Mouse (Mus musculus) T-helper 2 cell (primary cell): ENCODE results near the gene Cd2bp2.

Source experiments
- in situ Hi-C: fragments of 300-600 bp; cut with MboI, MseI; formaldehyde crosslinking; loops from one replicate; pipeline ENCODE4 v1.15.1; 2025; ENCODE audit warnings: high pct_unique_total_duplicates

The Cd2bp2 gene

DNA sequence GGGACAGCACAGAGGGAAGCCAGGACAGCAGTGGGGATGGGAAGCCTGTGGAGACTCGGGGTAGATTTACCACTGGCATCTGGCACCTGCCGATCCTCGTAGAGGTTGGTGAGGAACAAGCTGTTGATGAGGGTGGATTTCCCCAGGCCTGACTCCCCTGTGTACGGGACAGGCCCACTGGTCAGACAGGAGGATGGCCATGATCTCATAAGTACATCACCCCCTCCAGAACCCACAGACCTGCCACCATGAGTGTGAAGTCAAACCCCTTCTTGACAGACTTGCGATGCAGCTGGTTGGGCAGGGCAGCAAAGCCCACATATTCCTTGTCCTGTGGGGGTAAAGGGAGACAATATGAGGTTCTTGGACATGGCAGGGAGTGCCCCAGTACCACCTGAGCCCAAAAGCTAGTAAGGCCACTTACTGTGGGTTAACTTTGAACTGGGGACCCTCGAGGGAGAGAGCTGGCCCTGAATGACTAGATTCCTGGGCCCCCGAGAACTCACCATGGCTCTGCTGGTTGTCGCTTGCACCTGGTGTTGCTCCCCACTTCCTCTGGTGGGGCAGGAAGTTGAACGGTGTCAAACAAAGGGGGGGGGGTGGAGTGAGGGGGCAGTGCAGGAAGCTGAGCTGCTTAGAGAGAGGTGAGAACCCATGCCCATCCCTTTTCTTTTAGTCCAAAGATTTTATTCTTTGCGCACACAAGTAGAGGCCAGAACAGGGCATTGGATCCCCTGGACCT is 22.2 kb upstream of the Cd2bp2 start:
- in situ Hi-C loops, result no loop called here

DNA sequence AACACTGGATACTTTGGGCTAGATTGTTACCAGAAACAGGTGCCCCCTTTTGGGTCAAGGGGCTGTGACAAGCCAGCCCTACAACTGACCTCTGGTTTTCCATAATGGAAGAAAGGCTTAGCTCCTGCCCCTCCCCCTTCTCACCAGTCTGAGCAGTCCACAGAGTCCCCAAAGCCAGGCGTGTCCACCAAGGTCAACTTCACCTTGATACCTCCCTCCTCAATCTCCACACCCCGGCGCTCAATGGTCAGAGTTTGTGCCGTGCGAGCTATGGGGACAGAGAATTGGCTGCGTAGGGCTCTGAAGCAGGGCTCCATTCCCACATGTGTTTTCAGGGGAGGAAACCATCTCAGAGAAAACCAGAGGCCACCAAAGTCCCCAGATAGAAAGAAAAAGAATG is 21.6 kb upstream of the Cd2bp2 start:
- in situ Hi-C loops, result no loop called here

DNA sequence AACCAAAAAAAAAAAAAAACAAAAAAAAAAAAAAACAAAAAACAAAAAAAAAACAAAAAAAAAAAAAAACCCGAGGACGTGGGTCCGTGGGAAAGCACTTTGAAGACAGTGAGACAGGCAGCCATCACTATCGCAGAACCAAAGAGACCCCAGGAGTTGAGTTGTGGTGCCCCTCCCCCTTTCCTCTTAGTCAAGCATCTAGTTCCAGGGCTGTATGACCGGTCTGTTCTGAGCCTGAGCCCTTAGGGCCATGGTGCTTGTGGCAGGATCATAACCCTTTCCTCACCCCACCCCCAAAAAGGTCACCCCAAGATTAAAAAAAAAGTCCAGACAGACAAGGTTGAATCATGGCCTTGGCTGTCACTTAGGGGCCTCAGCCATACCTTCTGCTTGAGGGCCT is 20.5 kb upstream of the Cd2bp2 start:
- in situ Hi-C loops, result no loop called here

DNA sequence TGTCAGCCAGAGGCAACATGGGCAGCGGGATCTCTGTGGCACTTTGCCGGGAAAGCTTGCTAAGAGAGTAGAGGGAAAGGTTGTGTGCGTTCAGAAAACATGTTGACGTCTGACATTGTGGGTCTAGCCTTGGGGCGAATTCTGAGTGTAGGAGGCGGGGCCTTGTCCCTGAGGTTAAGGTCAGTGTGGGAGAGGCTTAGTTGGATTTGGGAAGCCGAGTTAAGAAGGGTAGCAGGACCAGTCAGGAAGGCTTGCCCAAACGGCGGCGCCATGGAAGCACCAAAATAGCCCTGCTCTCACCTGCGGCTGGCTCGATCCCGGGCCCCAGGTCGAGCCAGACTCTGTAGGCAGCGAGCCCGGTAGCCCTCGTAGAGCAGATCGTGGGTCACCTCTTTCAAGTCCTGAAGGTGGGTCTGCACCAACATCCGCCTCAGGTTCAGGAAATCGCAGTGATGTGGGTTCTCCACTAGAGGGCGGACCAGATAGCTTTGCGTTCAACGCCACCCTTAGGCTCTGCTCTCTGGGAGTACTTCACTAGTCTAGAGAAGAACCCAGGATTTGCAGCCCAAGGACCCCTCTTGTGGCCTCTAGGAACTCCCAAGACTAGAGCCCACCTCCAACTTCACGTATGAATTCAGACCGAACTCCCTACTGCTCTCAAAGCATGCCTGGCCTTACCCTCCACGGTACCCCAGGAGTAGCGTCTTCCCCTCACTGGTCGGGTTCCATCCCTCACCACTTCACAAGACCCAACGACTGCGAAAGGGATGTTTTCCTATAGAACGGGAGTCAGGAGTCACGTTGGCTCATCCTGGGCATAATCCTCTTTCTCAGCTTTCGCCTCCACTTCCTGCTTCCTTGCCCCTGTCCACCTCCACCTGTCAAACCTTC is 19.4 kb upstream of the Cd2bp2 start:
- in situ Hi-C loops, result no loop called here

DNA sequence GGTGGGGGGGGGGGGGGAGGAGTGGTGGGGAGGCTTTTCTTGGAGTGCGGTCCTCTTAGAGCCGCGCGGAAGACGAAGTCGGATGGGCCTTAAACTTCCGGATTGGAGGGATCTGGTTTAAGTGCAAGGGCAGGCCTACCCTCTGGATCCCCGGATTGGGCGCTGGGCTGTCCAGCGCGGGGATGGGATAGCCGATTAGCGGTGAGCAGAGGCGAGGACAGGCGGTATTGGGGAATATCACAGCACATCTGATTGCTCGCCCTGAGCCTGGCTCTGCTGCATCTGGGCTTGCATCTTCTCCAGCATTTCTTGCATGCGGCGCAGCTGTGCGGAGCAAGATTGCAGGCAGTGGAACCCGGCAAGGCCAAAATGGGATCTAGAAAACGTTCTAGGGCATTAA is 18.7 kb upstream of the Cd2bp2 start:
- in situ Hi-C loops, result no loop called here

DNA sequence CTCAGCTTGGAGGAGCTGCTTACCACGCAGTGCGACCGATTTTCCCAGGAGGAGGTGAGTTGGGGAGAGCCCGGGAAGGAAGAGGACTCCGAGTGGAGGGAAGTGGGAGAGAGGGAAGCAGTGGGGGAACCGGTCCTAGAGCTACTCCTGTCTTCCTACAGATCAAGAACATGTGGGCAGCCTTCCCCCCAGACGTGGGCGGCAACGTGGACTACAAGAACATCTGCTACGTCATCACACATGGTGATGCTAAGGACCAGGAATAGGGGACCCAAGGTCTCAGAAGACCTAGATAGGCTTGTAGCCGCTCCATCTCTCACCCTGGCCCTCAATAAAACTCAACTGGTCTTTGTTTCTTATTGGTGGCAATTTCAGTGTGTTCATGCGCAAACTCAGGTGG is 18.1 kb upstream of the Cd2bp2 start:
- in situ Hi-C loops, result no loop called here

DNA sequence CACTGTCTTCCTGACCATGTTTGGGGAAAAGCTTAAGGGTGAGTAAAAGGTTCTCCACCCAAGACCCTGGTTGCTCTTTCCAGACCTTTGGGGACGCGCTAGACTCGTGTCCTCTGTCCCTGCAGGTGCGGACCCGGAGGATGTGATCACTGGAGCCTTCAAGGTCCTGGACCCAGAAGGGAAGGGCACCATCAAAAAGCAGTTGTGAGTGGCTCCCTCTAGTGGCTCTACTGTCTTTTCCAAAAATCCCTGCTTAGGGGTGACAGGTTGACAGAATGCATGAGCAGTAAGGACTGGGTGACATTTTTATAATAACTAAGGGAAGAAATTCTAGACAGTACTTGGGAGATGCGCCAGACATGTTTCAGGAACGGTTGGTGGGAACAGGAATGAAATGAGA is 17.6 kb upstream of the Cd2bp2 start:
- in situ Hi-C loops, result no loop called here

DNA sequence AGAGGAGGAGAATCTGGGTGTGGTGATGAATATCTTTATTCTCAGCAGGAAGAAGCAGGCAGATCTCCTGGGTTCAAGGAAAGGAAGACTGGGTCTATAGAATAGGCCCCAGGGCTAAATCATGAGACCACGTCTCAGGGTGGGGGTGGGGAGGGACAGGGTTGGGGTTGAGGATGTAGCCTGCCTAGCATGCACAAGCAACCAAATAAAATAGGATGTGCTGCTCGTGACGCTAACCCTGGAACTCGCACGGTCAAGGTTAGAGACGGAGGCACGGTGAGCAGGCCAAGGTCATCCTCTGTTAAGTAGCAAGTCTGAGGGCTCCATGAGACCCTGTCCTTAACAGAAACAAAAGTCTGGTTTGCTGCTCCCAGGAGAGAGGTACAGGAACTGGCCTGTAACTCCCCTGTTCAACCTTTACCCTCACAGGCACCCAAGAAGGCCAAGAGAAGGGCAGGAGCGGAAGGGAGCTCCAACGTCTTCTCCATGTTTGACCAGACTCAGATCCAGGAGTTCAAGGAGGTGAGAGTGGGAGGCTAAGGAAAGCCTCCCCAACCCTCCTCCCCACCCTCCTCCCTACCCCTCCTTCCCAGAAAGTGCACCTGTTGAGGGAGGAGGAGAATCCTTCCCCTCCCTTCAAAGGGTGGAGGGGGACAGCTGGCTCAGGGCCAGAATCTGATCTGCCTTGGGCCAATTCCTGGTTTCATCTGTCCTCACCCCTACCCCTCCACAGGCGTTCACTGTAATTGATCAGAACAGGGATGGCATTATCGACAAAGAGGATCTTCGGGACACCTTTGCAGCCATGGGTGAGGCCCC is 16.8 kb upstream of the Cd2bp2 start:
- in situ Hi-C loops, result no loop called here

DNA sequence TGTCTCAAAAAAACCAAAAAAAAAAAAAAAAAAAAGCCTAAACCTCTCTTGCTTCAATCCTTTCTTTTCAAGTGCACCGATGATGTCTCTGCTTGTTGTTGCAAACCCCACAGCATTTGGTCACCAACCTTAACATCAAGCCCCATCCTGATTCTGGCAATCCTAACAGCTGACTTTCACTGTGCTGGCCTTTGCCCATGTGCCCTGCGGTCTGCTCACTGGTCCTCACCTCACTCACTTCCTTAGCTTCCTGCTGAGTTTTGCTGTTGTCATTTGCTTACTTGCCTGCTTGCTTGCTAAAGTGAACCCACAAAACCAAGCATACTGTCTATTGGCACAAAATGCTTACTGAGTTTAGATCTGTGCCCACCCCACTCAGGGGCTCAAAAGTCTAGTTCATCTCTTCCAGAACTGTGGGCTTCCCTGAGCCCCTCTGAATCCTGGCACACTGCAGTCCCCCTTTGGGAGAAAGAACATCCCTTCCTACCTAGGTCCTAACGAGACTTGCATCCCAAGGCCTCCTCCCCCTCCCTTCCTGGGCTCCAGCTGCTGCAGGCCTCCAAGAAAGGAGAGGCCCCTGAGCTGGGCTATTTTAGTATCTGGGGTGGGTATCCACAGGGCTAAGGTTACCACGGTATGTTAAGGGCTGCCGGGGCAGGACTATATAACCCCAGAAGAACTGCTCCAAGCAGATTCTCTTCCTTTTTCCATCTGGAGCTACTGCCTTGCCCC is 15.3 kb upstream of the Cd2bp2 start:
- in situ Hi-C loops, result no loop called here

DNA sequence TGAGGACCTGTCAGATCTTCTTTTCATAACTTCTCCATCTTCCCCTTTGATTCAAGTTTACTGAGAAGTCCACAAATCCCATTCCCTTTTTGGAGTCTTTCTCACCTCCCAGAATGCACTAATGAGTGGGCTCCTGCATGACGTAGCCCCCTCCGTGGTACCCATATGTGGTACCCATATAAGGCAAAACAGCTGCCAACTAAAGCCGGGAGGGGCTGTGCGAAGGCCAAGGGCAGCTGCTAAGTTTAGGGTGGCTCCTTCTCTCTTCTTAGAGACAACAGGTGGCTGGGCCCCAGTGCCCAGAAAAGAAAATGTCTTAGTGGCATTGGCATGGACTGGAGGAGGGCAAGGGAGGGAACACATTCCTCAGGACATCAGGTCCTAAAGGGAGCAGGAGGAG is 14.4 kb upstream of the Cd2bp2 start:
- in situ Hi-C loops, result no loop called here

DNA sequence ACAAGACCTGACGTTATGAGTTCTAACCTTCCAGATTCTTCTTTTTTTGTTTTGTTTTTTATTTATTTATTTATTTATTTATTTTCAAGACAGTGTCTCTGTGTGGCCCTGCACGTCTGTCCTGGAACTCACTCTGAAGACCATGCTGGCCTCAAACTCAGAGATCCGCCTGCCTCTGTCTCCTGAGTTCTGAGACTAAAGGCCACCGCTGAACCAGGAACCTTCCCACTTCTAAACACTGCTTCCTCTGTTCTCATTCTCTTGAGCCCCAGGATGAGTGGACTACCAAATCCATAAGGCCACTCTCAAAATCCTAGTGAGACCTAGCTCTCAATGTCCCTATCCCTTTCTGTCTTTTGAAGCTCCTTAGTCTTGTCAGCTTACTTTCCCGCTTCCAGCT is 14.0 kb upstream of the Cd2bp2 start:
- in situ Hi-C loops, result no loop called here

DNA sequence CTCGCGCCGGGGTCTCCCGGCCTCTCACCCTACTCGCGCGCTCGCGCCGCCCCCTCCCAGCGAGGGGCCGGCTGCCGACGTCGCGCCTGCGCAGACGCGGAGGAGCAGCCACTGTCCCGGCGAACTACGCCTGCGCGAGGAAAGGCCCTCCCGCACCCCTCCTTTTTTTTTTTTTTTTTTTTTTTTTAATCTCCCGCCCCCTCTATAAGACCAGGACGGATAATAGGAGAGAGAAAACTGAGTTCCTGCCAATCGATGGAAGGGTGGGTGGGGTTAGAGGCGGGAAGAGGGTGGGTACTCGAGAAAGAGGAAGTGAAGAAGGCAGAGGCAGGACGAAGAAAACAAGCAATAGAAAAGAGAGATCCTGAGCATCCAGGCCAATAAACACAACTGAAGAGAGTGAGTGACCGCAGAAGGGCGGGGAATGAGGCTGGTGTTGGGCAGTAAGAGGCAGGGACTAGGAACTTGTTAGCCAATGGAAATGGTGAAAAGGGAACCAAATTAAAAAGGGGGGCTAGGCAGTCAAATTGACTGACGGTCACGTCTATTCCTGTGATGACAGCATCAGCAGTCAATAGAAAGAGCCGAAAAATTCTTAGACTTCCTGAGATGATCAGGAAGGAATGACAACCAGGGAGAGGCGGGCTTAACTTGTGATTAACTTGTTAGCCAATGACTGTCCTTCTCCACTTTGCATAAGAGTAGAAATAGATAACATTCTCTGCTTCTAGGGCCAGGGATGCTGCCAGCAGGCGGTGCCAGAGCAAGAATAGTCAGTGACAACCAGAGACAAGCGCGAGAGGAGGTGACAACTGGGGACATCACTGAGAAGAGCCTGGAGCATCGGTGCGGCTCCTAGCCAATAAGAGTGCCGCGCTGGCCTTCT is 12.9 kb upstream of the Cd2bp2 start, which contains the start of gene Mylpf:
TSS of gene Mylpf (plus strand) at position 338 of the 886 bp plus-strand sequence.
- in situ Hi-C loops, result no loop called here

DNA sequence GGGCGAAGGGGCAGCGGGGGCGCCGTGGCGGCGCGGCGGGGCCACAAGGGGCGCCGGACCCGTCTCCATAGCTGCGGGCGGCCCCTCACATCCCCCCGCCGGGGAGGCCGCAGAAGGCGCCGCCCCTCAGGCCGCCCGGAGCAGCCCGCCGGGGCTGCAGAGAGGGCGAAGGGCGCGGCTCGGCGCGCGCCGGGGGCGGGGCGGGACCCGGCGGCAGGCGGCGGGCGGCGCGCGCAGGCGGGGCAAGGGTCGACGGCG is 12.4 kb upstream of the Cd2bp2 start, which contains the start of gene Tbc1d10b:
TSS of gene Tbc1d10b (minus strand) at position 174 of the 258 bp plus-strand sequence.
- in situ Hi-C loops, result no loop called here

DNA sequence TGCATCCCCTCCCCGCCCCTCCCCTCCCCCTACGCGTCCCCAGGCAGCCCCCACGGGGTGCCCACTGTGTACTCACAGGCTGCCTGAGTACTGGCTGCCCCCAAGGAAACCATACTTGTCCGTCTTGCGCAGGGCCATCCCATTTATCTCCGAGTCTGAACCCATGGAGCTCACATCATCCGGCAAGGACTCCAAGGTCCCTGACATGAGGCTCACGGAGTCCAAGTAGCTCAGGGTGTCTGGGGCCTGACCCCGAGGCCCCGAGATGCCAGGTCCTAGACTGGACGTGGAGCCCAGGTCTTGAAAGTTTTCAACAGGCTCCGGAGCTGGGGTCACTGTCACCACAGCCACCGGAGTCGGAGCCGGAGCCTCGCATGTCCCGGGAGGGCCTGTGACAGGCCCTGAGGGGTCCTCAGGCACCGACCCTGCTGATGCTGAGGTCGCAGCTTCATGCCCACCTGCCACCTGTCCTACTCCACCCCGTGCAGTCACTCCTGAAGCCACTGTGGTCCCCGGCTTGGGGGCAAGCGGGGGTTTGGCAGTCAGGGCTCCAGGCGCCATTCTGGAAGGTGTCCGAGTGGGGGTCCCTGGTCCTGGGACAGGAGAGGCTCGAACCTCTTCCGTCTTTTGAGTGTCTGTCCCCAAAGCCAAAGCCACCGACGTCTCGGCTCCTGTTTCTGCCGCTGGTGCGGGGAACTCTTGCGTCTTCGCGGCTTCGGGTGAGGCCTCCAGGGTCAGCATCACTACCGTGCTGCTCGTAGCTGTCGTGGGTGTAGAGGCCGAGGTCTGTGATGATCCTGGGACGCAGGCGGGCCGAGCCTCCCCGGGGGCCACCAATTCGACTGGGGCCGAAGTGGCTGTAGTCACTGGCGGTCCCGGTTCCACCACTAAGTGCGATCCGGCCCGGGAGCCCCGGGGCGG is 11.8 kb upstream of the Cd2bp2 start:
- in situ Hi-C loops, result no loop called here

DNA sequence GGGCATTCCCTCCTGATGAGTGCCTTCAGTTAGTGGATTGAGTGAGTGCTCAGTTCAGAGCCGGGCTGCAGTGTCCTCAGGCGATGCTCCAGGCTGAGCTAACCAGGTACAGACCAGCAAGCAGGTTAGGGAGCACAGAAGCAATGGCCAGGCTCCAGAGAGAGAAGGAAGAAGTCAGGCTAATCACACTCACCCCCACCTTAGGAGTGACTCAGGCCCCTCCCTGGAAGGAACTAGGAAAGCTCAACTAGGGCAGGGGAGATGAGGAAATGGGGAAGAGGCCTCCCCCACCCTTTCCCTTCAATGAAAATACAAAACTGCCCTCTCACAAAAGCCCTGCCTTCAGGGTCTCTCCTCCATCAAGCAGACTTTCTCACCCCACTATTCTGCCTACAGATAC is 10.8 kb upstream of the Cd2bp2 start:
- in situ Hi-C loops, result no loop called here

DNA sequence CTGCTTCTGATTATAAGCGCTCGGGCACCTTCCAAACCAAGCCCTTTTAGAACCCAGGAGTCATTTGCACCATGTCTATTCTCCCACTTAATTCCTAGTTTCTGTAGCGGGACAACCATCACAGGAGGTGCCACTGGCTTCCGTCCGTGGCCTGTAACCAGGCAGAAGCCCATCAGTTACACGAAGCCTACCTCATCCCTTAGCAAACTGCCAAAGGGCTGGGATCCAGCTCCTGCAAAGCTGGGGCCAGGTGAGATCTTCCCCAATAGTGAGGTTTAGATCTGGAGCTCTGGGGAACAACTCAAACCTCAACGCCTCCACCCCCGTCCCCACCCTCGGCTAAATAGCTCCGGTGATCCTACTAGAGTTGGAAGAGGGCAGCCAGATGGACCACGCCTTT is 634 bp upstream of the Cd2bp2 start:
- in situ Hi-C loops, result no loop called here

DNA sequence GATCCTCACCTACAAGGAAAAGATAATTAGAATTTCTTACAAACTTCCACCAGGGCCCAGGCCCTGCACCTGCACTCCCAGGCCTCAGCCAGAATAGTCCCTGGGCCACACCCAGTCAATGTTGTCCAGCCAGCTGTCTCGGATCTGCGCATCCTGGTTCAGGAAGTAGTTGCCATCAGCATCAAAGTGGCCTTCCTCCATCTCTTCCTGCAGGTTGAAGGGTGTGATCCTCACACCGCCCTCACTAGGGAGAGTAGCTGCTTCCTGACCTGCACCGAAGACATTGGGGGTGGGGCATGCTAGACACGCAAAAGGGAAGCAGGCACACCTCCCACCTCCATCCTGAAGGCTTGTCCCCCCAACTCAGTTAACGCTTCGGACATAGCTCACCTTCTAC is 1.2 kb downstream of the Cd2bp2 start:
- in situ Hi-C loops, result no loop called here

DNA sequence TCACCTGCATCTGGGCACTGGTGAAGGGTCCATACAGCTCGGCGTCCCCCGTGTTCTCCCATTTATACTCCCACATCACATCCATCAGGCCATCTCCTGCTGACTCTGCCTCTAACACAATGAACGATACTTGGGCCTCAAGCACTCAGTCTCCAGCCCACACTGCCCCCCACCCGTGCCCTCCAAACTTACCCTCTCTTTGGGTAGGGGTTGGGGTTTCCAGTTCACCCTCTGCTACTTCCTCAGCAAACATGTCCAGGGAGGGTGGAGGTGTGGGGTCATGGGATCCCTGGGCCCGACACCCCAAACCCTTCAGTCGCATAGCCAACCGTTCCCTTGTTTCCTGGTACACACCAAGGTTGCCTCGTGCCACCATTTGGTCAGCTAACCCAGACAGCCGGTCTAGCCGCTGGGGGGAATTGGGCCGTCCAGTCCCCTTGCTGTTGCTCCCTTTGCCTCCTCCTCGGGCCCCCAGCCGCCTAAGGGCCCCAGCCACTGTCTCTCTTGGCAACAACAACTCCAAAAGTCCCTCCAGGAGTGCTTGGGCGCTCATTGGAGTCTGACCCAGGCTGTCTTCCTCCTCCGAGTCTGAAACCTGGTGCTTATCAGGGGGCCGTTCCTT is 1.7 kb downstream of the Cd2bp2 start:
- in situ Hi-C loops, result no loop called here

DNA sequence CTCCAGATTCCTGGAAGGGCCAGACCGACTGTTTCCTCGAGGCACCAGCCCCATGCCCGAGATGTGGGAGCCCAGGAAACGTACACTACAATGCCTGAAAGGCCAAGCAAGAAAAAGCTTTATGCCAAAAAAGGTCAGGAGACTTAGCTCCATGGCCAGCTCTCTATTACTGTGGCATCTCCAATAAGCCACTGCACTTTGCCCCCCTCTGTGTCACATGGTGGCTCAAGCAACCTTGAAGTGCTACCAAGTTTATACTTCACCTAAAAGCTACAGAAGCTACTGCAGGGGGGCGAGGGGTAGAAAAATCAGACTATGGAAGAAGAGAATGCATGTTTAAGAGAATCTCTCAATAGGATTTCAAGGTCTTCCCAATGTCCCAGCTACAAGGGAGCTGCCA is 2.9 kb downstream of the Cd2bp2 start:
- in situ Hi-C loops, result no loop called here
